Comparison of ENCODE assay signal across 12 mouse cellular contexts in the genomic region with DNA sequence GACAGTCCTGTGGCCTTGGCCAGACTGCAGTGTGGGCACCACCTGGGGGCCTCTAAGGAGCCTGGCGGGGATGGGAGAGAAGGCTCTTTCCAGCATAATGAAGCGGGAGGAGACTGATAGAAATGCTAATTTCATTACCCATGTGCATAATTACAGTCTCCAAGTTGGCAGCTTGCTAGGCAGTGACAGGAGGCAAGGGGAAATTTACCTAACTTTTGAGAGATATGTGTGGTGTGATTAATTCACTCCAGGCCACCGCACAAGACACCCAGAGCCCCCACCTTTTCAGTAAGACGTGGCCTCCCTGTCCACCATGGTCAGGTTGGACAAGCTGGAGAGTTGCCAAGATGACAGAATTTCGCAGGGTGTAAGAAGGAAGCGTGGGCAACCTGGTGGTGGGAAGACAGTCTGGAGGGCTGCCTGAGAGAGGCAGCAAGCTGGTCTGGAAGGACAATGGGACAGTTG. TPM values are rescaled to one million over a fixed set of nuclear protein-coding genes. Genes with fewer than 3 reads are reported as not detected.
DNase-seq lines count a peak whose midpoint lies in the region; ATAC-seq and TF ChIP-seq lines count a peak whose summit lies in the region.
"Had no signal": no experiment of that assay in that cellular context is flagged by ENCODE, and none has a peak within 500 bp of the region (broad histone marks: within the 10 kb centered on the region; RNA-seq: fewer than 3 reads in every experiment).

No protein-coding gene starts in this region.

- H3K4me1 ChIP-seq in forebrain, postnatal 0 days (ENCODE audit: insufficient read depth) = peaks cover 43% of the 10 kb centered on the region
- H3K4me1 ChIP-seq: liver, embryonic 15.5 days had no signal

- 14% methylated on average over 6 of the region's 6 CpGs for WGBS in forebrain, postnatal 0 days

- H3K9me3 ChIP-seq in forebrain, postnatal 0 days (ENCODE audit: low read length) = no peaks in the 10 kb centered on the region
- H3K9me3 ChIP-seq: liver, embryonic 15.5 days had no signal

- H3K36me3 ChIP-seq in forebrain, postnatal 0 days (ENCODE audit: insufficient read depth) = no peaks in the 10 kb centered on the region
- H3K36me3 ChIP-seq: liver, embryonic 15.5 days had no signal

- H3K4me2 ChIP-seq in forebrain, postnatal 0 days (ENCODE audit: low read depth) = no peak overlapping the region; the same call in 1 of the 2 replicates
- H3K4me2 ChIP-seq: liver, embryonic 15.5 days had no signal

- TF ChIP-seq CTCF in forebrain, postnatal 0 days (IDR thresholded peaks at IDR 0.05; ENCODE audit: low read depth) = no peak

- H3K9ac ChIP-seq in forebrain, postnatal 0 days = no peak overlapping the region
- H3K9ac ChIP-seq: liver, embryonic 15.5 days had no signal

- peak; percentile 8 for DNase-seq in thymus, postnatal 25 days
- DNase-seq in thymus, postnatal 0 days (ENCODE audit: low spot score) = no peak
- peak; percentile 83 for DNase-seq in forebrain, postnatal 0 days
- DNase-seq in left cerebral cortex, postnatal 4 days = peak; percentile 58
- DNase-seq in gastrocnemius, postnatal 25 days = no peak
- no peak for DNase-seq in lung, postnatal 10 days
- no peak for DNase-seq in kidney, adult 9 months
- DNase-seq: cerebellum, adult 18-20 months had no signal

- H3K27ac ChIP-seq in forebrain, postnatal 0 days (ENCODE audit: low read depth, low read length) = peak overlapping the region; percentile 37
- H3K27ac ChIP-seq: left cerebral cortex, adult 2 months; liver, embryonic 15.5 days had no signal

- intact Hi-C loops in left cerebral cortex, postnatal 4 days (cut with DNase I) = no loop called here

- peak; percentile 69 for ATAC-seq in forebrain, postnatal 0 days

- H3K27me3 ChIP-seq in forebrain, postnatal 0 days (ENCODE audit: insufficient read depth, low read length) = no peaks in the 10 kb centered on the region
- H3K27me3 ChIP-seq: liver, embryonic 15.5 days had no signal

- H3K4me3 ChIP-seq in forebrain, postnatal 0 days (ENCODE audit: low read depth, low read length) = no peak overlapping the region
- H3K4me3 ChIP-seq: left cerebral cortex, adult 2 months; liver, embryonic 15.5 days had no signal

RNA-seq across cellular contexts. Expression of a gene that starts 55.8 kb away (rescaled TPM):
- not detected in 2 replicates for polyA plus RNA-seq in thymus, postnatal 0 days (2015; fragmentation: Nextera tagmentation; extraction: Ambion mirVana)
- total RNA-seq in forebrain, postnatal 0 days (2014; rRNA removed) = not detected in 2 replicates
- polyA plus RNA-seq in forebrain, postnatal 0 days (2015; fragmentation: Nextera tagmentation; extraction: Ambion mirVana) = not detected in 2 replicates
- not detected for total RNA-seq in left cerebral cortex, postnatal 4 days (2021)
- not detected for total RNA-seq in gastrocnemius, postnatal 25 days (2021)
- total RNA-seq: left cerebral cortex, adult 2 months; megakaryocyte progenitor cell, adult 5-6 weeks had no signal
- polyA plus RNA-seq: intestine, embryonic 14.5 days; liver, embryonic 15.5 days had no signal

Comparison
In these comparisons a context has a peak if more than half of its experiments do, and no peak if none do; other contexts are left out.
1. DNase-seq: peak in thymus, postnatal 25 days (single experiment), forebrain, postnatal 0 days (single experiment) and left cerebral cortex, postnatal 4 days (single experiment); none in thymus, postnatal 0 days (single experiment), gastrocnemius, postnatal 25 days (single experiment), lung, postnatal 10 days (single experiment) and kidney, adult 9 months (single experiment).